Mouse (Mus musculus) small intestine, adult 2 months (tissue): ENCODE results near the gene Uqcc2.

Source experiments
- CTCF ChIP-seq: fragments of 200-500 bp; IDR thresholded peaks from 2 replicates; pipeline ENCODE4 v1.5.1; 2012; ENCODE audit warnings: low read depth, mild to moderate bottlenecking, control low read depth, inconsistent platforms, low read length, moderate library complexity, mixed read lengths; ENCODE audit not compliant: insufficient replicate concordance, insufficient read length; ENCODE audit errors: extremely low read depth
- POLR2A ChIP-seq: fragments of 200-500 bp; IDR thresholded peaks from 2 replicates; pipeline ENCODE4 v1.6.1; 2012; ENCODE audit warnings: low read depth, mild to moderate bottlenecking, control low read depth, inconsistent platforms, low read length, moderate library complexity

- TF ChIP-seq CTCF (no peak), POLR2A (no peak)
These were observed 12.7 kb upstream of the Uqcc2 start for GRCm38 (mm10) chr17:27146323-27146923.
